Mouse (Mus musculus) embryonic facial prominence, embryonic 11.5 days (tissue): ENCODE results near the gene Casz1. TPM values are rescaled to one million over a fixed set of nuclear protein-coding genes. Genes with fewer than 3 reads are reported as not detected.

Experiments
- ATAC-seq: fragments of 200-750 bp; cut with Nextera tagmentation; replicated peaks from 2 replicates; pipeline ENCODE4 v1.8.0; 2017; ENCODE audit warnings: low read depth; ENCODE audit not compliant: insufficient number of reproducible peaks, low FRiP score, low TSS enrichment
- DNase-seq: peaks from one replicate; pipeline ENCODE4 v3.0.0-alpha.2; 2015; ENCODE audit warnings: low spot score
- H3K27ac ChIP-seq: fragments of 300-500 bp; sonication (generic); replicated peaks from 2 replicates; pipeline ENCODE4 v1.5.1; 2014; ENCODE audit warnings: mild to moderate bottlenecking, low read depth, low read length, control low read depth
- H3K27me3 ChIP-seq: fragments of 300-500 bp; sonication (generic); 2 replicates; pipeline ENCODE4 v1.6.1; 2014; ENCODE audit warnings: mild to moderate bottlenecking, low read length, moderate library complexity, mixed read lengths; ENCODE audit not compliant: control insufficient read depth, insufficient read depth
- H3K36me3 ChIP-seq: fragments of 300-500 bp; sonication (generic); replicated peaks from 2 replicates; pipeline ENCODE4 v1.6.1; 2014; ENCODE audit warnings: low read depth, mild to moderate bottlenecking, low read length, moderate library complexity, mixed read lengths; ENCODE audit not compliant: control insufficient read depth, insufficient read depth
- H3K4me1 ChIP-seq: fragments of 300-500 bp; sonication (generic); 2 replicates; pipeline ENCODE4 v1.6.1; 2014; ENCODE audit warnings: low read length, mixed read lengths; ENCODE audit not compliant: control insufficient read depth, insufficient read depth
- H3K4me2 ChIP-seq: fragments of 300-500 bp; sonication (generic); 2 replicates; pipeline ENCODE4 v1.6.1; 2014; ENCODE audit warnings: low read depth, mild to moderate bottlenecking, control low read depth, low read length, moderate library complexity
- H3K4me3 ChIP-seq: fragments of 300-500 bp; sonication (generic); 2 replicates; pipeline ENCODE4 v1.5.1; 2014; ENCODE audit warnings: low read depth, low read length, control low read depth
- H3K9ac ChIP-seq: fragments of 300-500 bp; sonication (generic); replicated peaks from 2 replicates; pipeline ENCODE4 v1.6.1; 2014; ENCODE audit warnings: mild to moderate bottlenecking, control low read depth, low read length
- H3K9me3 ChIP-seq: fragments of 300-500 bp; sonication (generic); replicated peaks from 2 replicates; pipeline ENCODE4 v1.6.1; 2016; ENCODE audit warnings: mild to moderate bottlenecking, low read length, inconsistent platforms, mixed read lengths; ENCODE audit not compliant: control insufficient read depth
- WGBS: fragments of 180-500 bp; shearing (Covaris S2); extraction: QIAGEN DNeasy Blood & Tissue Kit; methylation state at CpG from one replicate; pipeline ENCODE4 v1.1.7; 2014; 5-methylcytosine and 5-hydroxymethylcytosine counted together
- polyA plus RNA-seq: library from polyadenylated mRNA; unstranded; fragments of >200 nt; fragmentation: Nextera tagmentation; extraction: Ambion mirVana; gene quantifications from 2 replicates; pipeline ENCODE4 v1.2.1, GENCODE M21; 2014

Gene Casz1
- polyA plus RNA-seq, 1 experiment from 2014 or later = 1.1 TPM

GRCm38 (mm10) chr4:149000746-149001145 lies 196.5 kb downstream of the Casz1 start:
- ATAC-seq (no peak), DNase-seq (no peak)
- Histone ChIP-seq H3K4me3 (no peak overlapping the region), H3K4me2 (no peak overlapping the region), H3K27ac (no peak overlapping the region), H3K4me1 (no peaks in the 10 kb centered on the region), H3K9me3 (no peaks in the 10 kb centered on the region), H3K9ac (no peak overlapping the region), H3K36me3 (no peaks in the 10 kb centered on the region), H3K27me3 (no peaks in the 10 kb centered on the region)
- WGBS = 91% methylated on average over 6 of the region's 6 CpGs

- Histone ChIP-seq H3K36me3 (no peaks in the 10 kb centered on the region), H3K27me3 (no peaks in the 10 kb centered on the region), H3K4me1 (no peaks in the 10 kb centered on the region), H3K9me3 (no peaks in the 10 kb centered on the region), H3K27ac (no peak overlapping the region), H3K4me2 (no peak overlapping the region), H3K4me3 (no peak overlapping the region), H3K9ac (no peak overlapping the region)
- 88% methylated on average over 5 of the region's 5 CpGs for WGBS
- ATAC-seq = no peak
- DNase-seq = no peak
Measured at GRCm38 (mm10) chr4:149001515-149001914, 197.3 kb downstream of the Casz1 start.

- Histone ChIP-seq H3K27me3 (no peaks in the 10 kb centered on the region), H3K36me3 (no peaks in the 10 kb centered on the region), H3K4me3 (no peak overlapping the region), H3K4me1 (no peaks in the 10 kb centered on the region), H3K27ac (no peak overlapping the region), H3K9ac (no peak overlapping the region), H3K4me2 (no peak overlapping the region), H3K9me3 (no peaks in the 10 kb centered on the region)
- ATAC-seq (no peak), DNase-seq (no peak)
- 95% methylated on average over 11 of the region's 11 CpGs for WGBS
Measured at GRCm38 (mm10) chr4:149002441-149003093, 198.3 kb downstream of the Casz1 start.

Other genes with a start within 250 kb of the Casz1 start
- gene Exosc10, start 246.0 kb upstream of the Casz1 start, polyA plus RNA-seq = 109 and 114 TPM in 2 replicates
- 172 and 187 TPM in 2 replicates for gene Srm, start 212.9 kb upstream of the Casz1 start, polyA plus RNA-seq
- gene Masp2, start 201.9 kb upstream of the Casz1 start, polyA plus RNA-seq = not detected in 2 replicates
- gene Tardbp, start 177.4 kb upstream of the Casz1 start, polyA plus RNA-seq = 206 and 240 TPM in 2 replicates
- not detected in 2 replicates for gene Gm572, start 161.1 kb upstream of the Casz1 start, polyA plus RNA-seq